Mouse (Mus musculus) embryonic fibroblast, embryonic 13.5 days (primary cell): ENCODE data around the gene Pign.

ENCODE experiments used
- CTCF ChIP-seq: IDR thresholded peaks from 2 replicates; pipeline ENCODE4 v1.5.1; 2011; ENCODE audit warnings: mild to moderate bottlenecking, control low read depth, low read length, moderate library complexity, borderline replicate concordance; ENCODE audit not compliant: insufficient read depth
- POLR2A ChIP-seq: IDR thresholded peaks from 2 replicates; pipeline ENCODE4 v1.6.1; 2011; ENCODE audit warnings: low read depth, mild to moderate bottlenecking, control low read depth, low read length, moderate library complexity

DNA sequence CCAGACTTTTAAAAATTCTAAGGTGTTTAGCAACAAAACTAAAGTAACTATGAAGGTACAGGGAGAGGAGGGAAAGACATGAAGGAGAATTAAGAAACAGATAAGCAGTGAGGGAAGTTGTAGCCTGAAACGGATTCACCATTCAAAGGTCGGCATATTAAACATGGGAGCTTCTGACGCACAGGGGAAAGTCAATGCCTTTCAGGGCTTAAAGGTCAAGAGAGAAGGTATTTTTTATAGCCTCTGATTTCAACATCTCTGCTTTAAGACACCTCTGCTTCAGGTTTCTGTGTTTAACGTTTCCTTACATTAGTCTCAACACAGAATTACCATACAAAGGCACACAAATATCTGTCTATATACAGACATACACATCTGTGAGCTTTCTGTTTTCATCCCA is 113.8 kb downstream of the Pign start:
- no peak for TF ChIP-seq POLR2A
- TF ChIP-seq CTCF = no peak
